Mouse (Mus musculus) adrenal gland, postnatal 10 days (tissue): ENCODE measurements around the gene Lrrtm4. TPM values are rescaled to one million over a fixed set of nuclear protein-coding genes. Genes with fewer than 3 reads are reported as not detected.

Experiments
- DNase-seq: peaks from one replicate; pipeline ENCODE4 v3.0.0; 2021; ENCODE audit warnings: mixed read lengths
- long read RNA-seq, 2 experiments: library from polyadenylated mRNA; stranded (forward); transcript quantifications; one replicate each; pipeline ENCODE4 v2.0.0; 2021
- total RNA-seq, 2 experiments: library from RNA; stranded (reverse); gene quantifications; 2 replicates each; pipeline ENCODE4 v1.2.3; 2021

Lrrtm4 gene
- total RNA-seq = 1 to 10 TPM; 2.9 to 3.5 TPM
- long read RNA-seq, experiment 1, partial matches to known transcripts = 1 of 1 reads
- long read RNA-seq, experiment 1, other reads (novel, unspliced or antisense) = 0 of 1 reads
- long read RNA-seq, experiment 2, full-length matches to known transcripts = 1 of 2 reads
- long read RNA-seq, experiment 2, partial matches to known transcripts = 1 of 2 reads
- long read RNA-seq, experiment 2, other reads (novel, unspliced or antisense) = 0 of 2 reads

- DNase-seq = peak; percentile 20
Measured at GRCm38 (mm10) chr6:80018765-80019164, at the start of gene Lrrtm4. Lrrtm4 (plus strand) TSS chr6:80018877.

GRCm38 (mm10) chr6:80019189-80019860 is 648 bp downstream of the Lrrtm4 start:
- no peak for DNase-seq

- DNase-seq = no peak
Measured at GRCm38 (mm10) chr6:80019861-80020230, 1.2 kb downstream of the Lrrtm4 start.

GRCm38 (mm10) chr6:80056849-80057248 is 38.2 kb downstream of the Lrrtm4 start:
- no peak for DNase-seq

- no peak for DNase-seq
Measured at GRCm38 (mm10) chr6:80078001-80078400, 59.3 kb downstream of the Lrrtm4 start.

- no peak for DNase-seq
Measured at GRCm38 (mm10) chr6:80079290-80079689, 60.6 kb downstream of the Lrrtm4 start.

- no peak for DNase-seq
Measured at GRCm38 (mm10) chr6:80094909-80095308, 76.2 kb downstream of the Lrrtm4 start.

- no peak for DNase-seq
Measured at GRCm38 (mm10) chr6:80105343-80105742, 86.7 kb downstream of the Lrrtm4 start.

GRCm38 (mm10) chr6:80105843-80106242 is 87.2 kb downstream of the Lrrtm4 start:
- DNase-seq = no peak

GRCm38 (mm10) chr6:80126419-80126818 is 107.7 kb downstream of the Lrrtm4 start:
- DNase-seq = no peak

- no peak for DNase-seq
Measured at GRCm38 (mm10) chr6:80162585-80162984, 143.9 kb downstream of the Lrrtm4 start.

- no peak for DNase-seq
Measured at GRCm38 (mm10) chr6:80181916-80182315, 163.2 kb downstream of the Lrrtm4 start.

- no peak for DNase-seq
Measured at GRCm38 (mm10) chr6:80182353-80182752, 163.7 kb downstream of the Lrrtm4 start.

- DNase-seq = no peak
Measured at GRCm38 (mm10) chr6:80185489-80186113, 166.9 kb downstream of the Lrrtm4 start.

- no peak for DNase-seq
Measured at GRCm38 (mm10) chr6:80186791-80187190, 168.1 kb downstream of the Lrrtm4 start.

- peak; percentile 2 for DNase-seq
Measured at GRCm38 (mm10) chr6:80209476-80209875, 190.8 kb downstream of the Lrrtm4 start.

- no peak for DNase-seq
Measured at GRCm38 (mm10) chr6:80210281-80210680, 191.6 kb downstream of the Lrrtm4 start.

- DNase-seq = no peak
Measured at GRCm38 (mm10) chr6:80261595-80261994, 242.9 kb downstream of the Lrrtm4 start.

- no peak for DNase-seq
Measured at GRCm38 (mm10) chr6:80263972-80264371, 245.3 kb downstream of the Lrrtm4 start.

- no peak for DNase-seq
Measured at GRCm38 (mm10) chr6:80264584-80264983, 245.9 kb downstream of the Lrrtm4 start.

GRCm38 (mm10) chr6:80265746-80266145 is 247.1 kb downstream of the Lrrtm4 start:
- no peak for DNase-seq

- DNase-seq = no peak
Measured at GRCm38 (mm10) chr6:80286968-80287367, 268.3 kb downstream of the Lrrtm4 start.

- DNase-seq = no peak
Measured at GRCm38 (mm10) chr6:80301871-80302270, 283.2 kb downstream of the Lrrtm4 start.

GRCm38 (mm10) chr6:80303568-80303967 is 284.9 kb downstream of the Lrrtm4 start:
- no peak for DNase-seq
